Mouse (Mus musculus): ENCODE results near the gene Nrtn. TPM values are rescaled to one million over a fixed set of nuclear protein-coding genes. Genes with fewer than 3 reads are reported as not detected.

Gene Nrtn
- total RNA-seq (2014; fragmentation: Nextera tagmentation) (not detected in 2 replicates), total RNA-seq (2017) (not detected in 2 replicates)

DNA sequence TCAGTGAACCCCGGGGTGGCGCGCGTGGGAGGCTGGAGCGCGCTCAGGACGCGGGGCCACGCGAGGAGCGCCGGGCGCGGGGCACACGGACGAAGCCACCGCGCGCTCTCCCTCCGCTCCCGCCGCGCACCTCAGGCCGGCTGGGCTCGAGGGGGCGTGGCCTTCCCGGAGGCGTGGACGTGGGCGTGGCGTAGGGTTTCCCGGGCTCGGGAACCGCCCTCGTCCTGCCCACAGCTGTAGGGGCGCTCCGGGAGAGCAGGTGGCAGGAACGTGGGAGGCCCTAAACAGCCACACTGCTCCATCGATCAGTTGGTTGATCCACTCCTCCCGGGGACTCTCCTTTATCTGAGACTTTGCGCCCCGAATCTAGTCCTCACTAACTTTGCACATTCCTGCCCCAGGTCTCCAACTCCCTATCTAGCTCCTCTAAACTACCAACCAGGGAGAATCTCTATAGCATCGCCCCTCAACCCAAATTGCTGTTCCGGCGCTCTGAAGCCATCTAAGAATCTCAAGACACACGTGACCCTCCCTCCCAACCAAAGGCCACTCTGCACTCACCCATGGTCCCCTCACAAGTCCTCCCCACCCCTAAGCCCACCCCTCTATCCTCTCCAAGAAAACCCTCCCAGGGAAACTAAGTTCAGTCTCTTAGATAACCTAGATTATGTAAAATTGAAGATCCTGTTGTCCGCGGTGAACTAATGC lies at the start of gene Nrtn:
Nrtn (minus strand) TSS at position 115 of the 708 bp plus-strand sequence.
- peak; percentile 57 for ATAC-seq (replicated peaks; ENCODE audit: poor library complexity, severe bottlenecking)

DNA sequence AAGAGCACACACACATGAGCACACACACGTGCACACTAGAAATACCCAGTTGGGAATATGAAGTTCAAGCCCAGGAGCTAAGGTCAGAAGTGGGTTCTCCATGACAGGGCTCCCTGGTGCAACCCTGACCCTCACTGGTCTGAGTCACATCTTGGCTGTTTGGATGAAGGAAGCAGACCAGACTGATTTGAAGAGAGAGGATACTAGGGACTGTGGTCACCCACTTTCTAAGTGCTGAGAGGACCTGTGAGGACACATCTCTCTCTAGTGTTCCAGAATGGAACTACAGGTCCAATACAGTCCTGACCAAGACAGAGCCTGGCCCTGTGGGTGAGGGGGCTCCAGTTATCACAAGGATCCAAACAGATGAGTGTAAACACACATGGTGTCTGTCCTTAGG lies 48.5 kb upstream of the Nrtn start:
- ATAC-seq (replicated peaks; ENCODE audit: poor library complexity, severe bottlenecking): no peak

DNA sequence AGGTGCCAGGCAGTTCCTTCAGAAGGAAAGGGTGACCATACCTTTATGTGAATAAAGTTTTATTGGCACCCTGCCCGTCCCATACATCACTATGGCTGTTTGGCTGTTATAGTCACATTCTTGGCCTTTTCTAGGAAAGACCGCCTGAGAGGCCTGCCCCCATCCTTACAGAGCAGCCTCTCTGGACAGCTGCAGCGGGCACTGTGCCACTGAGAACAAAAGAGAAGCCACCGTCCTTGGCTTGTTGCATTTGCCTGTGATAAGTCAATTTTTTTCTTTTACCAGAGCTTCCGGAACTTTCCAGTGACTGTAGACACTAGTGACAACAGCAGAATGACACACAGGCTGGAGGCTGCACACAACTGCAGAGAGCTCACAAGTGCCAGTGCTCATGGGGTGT lies 47.6 kb upstream of the Nrtn start:
- no peak for ATAC-seq (replicated peaks; ENCODE audit: poor library complexity, severe bottlenecking)

DNA sequence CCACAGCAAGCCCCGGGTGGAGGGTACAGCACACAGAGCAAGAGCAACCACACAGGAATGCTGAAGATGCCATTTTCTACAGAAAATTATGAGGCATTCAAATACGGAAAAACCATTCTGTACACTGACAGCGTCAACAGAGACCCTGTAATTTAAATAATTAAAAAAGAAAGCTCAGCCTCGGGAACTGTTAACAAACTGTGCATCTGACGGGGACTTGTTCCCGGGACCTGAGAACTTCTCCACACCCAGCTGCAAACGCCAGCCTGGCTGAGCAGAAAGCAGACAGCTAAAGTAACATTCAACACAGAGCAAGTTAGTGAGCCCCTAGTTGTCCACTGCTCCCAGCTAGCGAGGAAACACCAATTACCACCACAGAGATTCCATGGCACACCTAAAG lies 44.7 kb upstream of the Nrtn start:
- ATAC-seq (replicated peaks; ENCODE audit: poor library complexity, severe bottlenecking): no peak

DNA sequence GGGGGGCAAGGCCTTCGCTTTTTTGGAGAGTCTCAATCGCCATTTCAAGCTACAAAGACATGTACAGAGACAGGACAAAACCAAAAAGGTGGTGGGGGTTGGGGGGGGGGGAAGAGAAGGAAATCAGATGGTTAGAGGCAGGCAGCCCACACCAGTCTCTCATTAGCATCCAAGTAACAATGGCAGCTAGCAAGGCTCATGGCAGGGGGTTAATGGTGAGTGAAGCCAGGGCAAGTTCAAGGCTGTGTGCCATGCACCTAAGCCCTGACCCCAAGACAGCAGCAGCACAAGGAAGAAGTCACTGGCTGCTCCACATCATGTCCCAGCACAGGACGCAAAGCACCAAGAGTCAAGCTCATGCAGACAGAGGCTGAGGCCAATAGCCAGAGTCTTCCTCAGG lies 41.9 kb upstream of the Nrtn start:
- no peak for ATAC-seq (replicated peaks; ENCODE audit: poor library complexity, severe bottlenecking)

DNA sequence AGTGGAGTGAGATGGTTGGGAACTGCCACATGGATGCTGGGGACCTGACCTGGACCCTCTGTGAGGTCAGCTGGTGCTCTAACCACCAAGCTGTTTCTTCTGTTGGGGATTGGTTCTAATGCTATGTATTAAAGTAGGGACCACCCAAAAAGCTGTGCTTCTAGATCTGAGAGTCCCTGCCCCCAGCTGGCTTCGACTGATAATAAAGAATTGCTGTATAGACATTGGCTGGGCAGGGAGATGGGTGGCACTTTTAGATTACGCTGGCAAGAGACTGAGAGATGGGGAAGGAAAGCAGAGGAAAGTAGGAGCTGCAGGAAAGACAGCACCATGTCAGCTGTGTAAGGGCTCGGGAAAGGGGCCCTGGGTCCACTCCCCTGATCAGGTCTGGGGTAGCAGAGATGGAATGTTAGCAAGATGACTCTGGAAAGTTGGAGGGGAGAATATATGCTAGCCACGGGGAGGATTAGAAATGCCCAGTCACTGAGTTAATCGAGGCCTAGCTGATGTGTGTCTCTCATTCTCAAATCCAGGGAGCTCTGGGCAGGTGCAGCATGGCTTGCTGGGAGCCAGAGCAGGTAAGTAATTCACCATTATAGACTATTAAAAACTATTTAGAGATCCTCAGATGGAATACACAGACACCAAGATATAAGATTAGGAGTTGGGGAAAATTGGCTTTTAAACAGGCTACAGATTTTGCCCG lies 36.4 kb upstream of the Nrtn start:
- no peak for ATAC-seq (replicated peaks; ENCODE audit: poor library complexity, severe bottlenecking)

DNA sequence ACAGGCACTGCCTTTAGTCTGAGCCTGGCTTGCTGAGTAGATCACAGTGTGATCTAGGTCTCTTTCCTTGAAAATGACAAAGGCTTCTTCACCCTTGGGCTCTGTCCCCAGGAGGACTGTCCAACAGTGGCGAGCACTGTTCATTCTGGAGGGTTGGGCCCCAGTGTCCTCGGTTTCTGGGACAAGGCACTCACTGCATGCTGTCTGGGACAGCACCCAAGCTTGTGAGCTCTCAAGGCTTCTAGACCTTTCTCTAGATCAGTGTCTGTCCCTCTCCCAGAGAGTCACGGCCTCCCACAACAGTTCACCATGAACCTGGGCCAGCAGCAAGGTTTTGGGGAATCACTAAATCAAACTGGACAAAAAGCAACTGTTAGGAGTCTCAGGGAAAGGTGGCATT lies 35.3 kb upstream of the Nrtn start:
- no peak for ATAC-seq (replicated peaks; ENCODE audit: poor library complexity, severe bottlenecking)

DNA sequence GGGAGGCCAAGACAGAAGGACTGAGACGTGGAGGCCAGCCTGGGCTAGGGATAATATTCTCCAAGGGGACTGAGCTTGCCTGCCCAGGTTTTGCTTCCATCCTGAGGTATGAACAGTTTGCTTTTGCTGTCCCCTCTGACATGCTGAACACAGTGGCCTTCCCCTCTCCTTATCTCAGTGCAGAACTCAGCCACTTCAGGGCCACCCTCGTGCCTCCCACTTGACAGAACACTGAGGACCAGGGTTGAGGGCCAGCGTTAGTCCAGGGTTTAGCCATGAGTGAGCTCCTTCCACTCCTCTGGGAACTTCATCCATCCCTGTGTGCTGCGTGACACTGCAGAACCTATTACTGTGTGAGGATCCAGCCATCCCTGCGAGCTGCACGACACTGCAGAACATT lies 32.0 kb upstream of the Nrtn start:
- ATAC-seq (replicated peaks; ENCODE audit: poor library complexity, severe bottlenecking): no peak

DNA sequence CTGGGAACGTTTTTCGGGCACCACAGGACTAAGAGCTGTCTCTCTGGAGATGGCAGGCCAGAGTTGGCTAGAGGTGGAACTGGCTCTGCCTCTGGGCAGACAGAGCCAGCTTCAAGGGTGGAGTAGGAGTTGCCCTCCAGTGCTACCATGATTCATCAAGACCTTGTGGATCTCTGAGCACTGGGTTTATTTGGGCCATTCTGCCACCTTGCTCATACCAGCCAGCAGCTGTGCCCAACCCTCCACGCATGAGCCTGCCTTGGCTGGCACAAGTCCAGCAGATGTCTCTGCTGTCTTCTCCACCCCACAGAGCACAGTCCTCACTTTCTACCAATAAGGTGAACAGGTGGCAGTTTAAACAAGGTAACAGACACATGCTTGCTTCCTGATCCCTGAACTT lies 31.6 kb upstream of the Nrtn start:
- ATAC-seq (replicated peaks; ENCODE audit: poor library complexity, severe bottlenecking): no peak

DNA sequence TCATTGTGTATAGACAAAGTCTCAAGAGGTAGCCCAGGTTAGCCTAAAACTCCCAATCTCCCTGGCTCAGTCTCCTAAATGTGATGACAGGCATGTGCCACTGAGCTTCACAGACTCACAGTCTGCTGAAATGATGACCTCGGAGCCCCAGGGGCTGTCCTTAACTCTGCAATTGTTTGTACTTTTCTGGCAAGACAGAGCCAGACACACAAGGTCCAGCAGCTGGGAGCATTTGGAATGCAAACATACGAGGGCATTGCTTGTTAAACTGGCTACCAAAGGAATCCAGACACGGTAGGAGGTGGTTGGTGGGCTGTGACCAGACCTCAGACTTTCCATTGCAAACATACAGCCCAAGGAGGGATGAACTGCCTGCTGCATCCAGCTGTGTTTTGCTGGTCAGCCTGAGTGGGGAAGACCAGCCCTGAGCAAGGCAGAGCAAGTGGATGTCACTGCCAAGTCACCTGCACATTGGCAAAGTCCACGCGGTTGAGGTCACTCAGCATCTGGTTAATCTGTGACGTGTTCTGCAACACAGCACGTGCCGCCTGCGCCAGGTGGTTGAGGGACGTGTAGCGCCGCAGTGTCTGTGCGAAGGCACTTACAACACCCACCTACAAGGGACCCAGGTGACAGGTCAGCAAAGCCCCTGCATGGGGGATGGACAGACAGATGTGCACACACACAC lies 23.1 kb upstream of the Nrtn start:
- ATAC-seq (replicated peaks; ENCODE audit: poor library complexity, severe bottlenecking): no peak

DNA sequence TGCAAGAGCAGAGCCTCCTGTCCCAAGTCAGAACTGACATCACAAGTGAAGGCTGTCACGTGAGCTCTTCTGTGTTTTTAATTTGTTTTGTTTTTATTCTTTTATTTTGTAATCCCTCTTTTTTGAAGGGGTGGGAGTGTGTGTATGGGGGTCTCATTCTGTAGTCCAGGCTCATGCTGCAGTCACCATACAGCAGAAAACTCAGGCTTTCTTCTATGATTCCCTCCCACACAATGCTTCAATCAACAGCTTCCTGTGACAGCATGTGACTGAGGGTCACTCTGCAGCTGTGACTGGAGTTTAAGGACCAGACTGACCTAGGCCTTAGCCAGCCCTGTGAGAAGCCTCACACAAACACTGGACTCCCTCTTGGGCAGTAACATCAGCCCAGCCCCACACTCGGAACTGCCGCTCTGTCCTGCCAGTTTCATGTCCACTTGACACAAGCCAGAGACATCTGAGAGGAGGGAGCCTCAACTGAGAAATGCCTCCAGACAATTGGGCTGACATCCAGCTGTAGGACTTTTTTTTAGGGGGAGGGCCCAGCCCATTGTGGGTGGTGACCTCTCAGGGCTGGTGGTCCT lies 21.5 kb upstream of the Nrtn start:
- no peak for ATAC-seq (replicated peaks; ENCODE audit: poor library complexity, severe bottlenecking)

DNA sequence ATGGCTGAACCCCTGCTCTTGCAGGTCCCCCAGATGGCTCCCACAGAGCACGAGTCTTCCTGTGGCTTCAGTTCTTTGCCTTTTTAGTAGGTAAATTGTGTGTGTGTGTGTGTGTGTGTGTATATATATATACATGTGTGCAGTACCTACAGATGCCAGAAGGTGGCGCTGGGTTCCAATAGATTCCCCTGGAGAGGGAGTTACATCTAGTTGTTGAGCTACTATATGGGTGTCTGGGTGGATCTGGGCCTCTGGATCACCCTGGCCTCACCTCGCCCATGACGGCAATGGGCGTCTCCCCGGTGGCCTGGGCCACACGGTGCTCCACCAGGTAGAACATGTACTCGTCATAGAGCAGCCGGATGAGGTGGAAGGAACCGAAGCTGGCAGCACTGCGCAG lies 20.2 kb upstream of the Nrtn start:
- no peak; the same call in 1 of the 2 replicates for ATAC-seq (replicated peaks; ENCODE audit: poor library complexity, severe bottlenecking)

DNA sequence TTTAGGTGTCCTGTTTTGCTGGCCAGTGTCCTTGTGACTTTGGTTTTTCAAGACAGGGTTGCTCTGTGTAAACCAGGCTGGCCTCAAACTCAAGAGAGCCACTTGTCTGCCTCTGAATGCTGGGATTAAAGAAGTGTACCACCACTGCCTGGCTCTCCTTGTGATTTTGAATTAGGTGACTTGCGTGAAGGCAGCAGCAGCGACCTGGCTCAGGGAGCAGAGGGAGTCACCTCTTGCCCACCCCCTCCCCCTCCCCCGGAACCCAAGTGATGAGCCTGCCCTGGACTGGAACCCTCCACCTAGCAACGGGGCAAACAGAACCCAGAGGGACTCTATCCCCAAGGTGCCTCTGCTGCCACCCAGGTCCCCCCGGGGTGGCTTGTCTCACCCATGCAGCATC lies 12.6 kb upstream of the Nrtn start, which contains the start of gene Prr22:
Prr22 (plus strand) TSS at position 301 of the 400 bp plus-strand sequence.
- no peak for ATAC-seq (replicated peaks; ENCODE audit: poor library complexity, severe bottlenecking)

DNA sequence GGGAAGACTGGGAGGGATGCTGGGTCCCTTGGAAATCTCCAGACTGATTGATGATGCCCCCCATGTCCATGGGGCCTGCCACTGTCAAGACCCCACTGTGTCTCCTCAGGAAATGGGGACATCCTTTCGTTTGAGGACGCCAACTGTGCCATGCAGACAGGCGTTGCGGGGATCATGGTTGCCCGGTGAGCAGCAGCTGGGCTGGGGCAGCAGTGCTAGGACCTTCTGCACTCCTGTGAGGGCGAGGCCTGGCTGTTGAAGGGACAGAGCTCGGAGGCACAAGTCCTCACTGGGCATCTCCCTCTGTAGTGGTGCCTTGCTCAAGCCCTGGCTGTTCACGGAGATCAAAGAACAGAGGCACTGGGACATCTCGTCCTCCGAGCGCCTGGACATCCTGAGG lies 11.6 kb upstream of the Nrtn start:
- no peak for ATAC-seq (replicated peaks; ENCODE audit: poor library complexity, severe bottlenecking)

DNA sequence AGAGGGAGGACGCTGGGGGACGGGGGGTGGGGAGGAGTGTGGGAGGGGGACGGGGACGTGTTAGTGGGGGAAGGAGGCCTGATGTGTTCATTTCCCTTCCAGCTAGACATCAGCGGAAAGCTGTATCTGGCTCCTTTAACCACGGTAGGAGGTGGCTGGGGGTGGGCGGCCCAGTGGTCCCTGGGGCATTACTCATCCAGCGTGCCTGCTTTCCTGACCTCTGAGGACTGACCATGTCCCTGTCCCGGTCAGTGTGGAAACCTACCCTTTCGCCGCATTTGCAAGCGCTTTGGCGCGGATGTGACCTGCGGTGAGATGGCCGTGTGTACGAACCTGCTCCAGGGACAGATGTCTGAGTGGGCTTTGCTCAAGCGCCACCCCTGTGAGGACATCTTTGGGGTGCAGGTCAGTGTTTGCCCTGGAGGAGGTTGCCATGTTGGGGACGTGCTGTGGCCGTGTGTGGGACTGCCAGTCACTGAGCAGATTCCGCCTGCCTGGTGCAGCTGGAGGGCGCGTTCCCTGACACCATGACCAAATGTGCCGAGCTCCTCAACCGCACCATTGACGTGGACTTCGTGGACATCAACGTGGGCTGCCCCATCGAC lies 10.3 kb upstream of the Nrtn start:
- ATAC-seq (replicated peaks; ENCODE audit: poor library complexity, severe bottlenecking): no peak

DNA sequence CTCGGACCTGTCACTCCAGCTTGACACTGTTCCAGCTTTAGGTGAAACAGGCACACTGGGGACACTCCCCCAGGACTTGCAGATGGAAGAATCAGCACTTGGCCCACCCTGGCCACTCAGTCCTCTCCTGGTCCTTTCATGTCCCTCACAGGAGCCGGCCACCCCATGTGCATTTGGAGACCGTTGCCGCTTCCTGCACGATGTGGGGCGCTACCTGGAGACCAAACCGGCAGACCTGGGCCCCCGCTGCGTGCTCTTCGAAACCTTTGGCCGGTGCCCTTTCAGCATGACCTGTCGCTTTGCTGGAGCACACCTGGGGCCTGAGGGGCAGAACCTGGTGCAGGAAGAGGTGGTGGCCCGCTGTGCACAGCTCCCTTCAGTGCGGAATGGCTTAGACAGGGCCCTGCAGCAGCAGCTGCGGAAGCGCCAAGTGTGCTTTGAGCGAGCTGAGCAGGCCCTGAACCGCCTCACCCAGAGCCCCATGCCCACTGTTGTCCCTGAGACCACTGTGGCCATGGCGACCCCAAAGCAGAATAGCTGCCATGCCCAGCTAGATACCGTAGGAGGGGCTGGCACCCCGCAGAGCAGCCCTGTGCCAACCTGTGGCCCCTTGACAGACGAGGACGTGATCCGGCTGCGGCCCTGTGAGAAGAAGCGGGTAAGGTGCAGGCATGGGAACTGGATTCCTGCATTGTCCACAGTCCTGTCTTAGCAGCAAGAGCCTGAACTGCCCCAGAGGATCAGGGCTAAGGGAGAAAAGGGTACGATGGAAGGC lies 9.5 kb upstream of the Nrtn start:
- no peak for ATAC-seq (replicated peaks; ENCODE audit: poor library complexity, severe bottlenecking)

DNA sequence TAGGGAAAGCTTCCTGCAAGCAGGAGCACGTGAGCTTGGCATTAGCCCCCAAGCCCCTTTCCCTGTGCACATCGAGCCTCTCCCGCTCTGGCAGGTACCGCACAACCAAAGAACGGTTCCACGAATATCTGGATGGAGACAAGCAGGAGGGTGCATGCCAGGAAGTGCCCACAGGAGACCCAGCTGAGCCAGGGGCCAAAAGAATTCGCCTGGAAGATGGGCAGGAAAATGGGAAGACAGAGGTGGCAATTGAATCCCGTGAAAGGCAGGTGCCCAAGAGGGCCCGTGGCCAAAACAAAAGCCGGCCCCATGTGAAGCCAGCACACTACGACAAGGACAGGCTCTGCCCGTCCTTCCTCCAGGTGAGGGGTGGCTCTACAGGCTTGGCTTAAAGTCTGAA lies 8.1 kb upstream of the Nrtn start:
- no peak for ATAC-seq (replicated peaks; ENCODE audit: poor library complexity, severe bottlenecking)

DNA sequence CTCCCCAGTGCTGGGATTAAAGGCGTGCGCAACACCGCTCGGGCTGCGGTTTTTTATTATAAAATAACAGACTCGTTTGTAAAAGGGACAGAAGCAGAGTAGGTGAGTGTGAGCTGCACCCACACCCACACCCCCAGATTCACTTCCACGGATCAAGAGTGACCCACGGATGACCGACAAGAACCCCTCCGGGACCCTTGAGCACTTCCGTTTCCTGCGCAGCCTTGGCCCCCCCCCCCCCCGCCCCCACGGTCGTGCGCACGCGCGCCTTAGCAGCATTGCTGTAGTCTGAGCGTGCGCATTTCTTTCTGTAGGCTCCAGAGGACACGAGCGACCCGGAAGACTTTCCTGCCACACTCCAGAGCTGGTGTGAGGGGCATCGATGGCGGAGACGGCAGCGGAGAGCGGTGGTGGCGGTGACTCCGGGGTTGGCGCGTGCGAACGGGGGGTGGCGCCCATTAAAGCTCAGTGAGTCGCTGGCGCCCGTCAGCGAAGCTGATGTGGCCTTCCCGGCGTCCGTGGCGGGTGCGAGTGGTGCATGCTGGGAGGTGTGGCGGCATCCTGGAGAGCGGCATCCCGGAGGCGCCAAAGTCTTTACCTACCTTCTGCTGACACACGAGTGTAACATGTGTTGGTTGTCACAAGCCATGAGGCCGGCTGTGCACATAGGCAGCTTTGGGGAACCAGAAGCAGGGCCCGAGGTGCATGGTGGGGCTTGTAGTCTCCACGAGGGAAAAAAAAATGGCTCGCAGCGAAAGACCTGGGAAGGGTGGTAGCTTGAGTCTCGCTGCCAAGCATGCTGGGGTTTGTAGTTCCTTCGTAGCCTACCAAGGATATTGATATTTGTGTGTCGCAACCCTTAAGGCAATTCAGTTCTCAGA lies 7.4 kb upstream of the Nrtn start, which contains the start of gene Dus3l:
Dus3l (plus strand) TSS at position 284 of the 881 bp plus-strand sequence.
- ATAC-seq (replicated peaks; ENCODE audit: poor library complexity, severe bottlenecking): peak; percentile 68

DNA sequence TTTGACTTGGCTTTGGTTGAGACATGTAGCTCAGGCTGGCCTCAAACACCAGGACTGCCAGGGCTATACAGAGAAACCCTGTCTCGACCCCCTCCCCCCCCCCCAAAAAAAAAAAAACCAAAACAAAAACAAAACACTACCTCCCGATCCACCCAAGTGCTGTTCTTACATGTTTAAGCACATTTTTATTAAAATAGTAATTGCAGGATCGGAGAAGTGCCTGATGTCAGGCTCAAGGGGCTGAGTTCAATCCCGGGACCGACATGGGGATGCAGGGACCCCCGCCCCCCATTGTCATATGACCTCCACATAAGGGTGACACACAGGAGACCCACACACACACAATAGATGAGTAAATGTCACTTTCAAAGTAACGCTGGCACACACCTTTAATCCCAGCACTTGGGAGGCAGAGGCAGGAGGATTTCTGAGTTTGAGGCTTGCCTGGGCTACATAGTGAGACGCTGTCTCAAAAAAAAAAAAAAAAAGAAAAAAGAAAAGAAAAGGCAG lies 6.5 kb upstream of the Nrtn start:
- no peak for ATAC-seq (replicated peaks; ENCODE audit: poor library complexity, severe bottlenecking)

Data from granulocyte monocyte progenitor cell, adult 5-6 weeks (primary cell).